Mouse (Mus musculus) small intestine, adult 2 months (tissue): ENCODE measurements at regions not wholly inside any gene's neighbourhood (a gene's known extent, or its start where the extent isn't known, plus 50 kb on each side); places are given as distances from the start of the nearest gene placed in this dataset.

Experiments used
- H3K27ac ChIP-seq: fragments of 200-500 bp; 2 replicates; pipeline ENCODE4 v1.5.1; 2012; ENCODE audit warnings: low read depth, low read length, control low read depth, inconsistent platforms; ENCODE audit not compliant: insufficient read depth
- H3K27me3 ChIP-seq: fragments of 200-500 bp; 2 replicates; pipeline ENCODE4 v1.6.1; 2012; ENCODE audit warnings: mild to moderate bottlenecking, moderate library complexity, low read length, inconsistent platforms; ENCODE audit not compliant: control insufficient read depth, insufficient read depth
- H3K36me3 ChIP-seq: fragments of 200-500 bp; 2 replicates; pipeline ENCODE4 v1.6.1; 2012; ENCODE audit warnings: mild to moderate bottlenecking, low read length, control low read depth, inconsistent platforms; ENCODE audit not compliant: control insufficient read depth, insufficient read depth
- H3K4me1 ChIP-seq: fragments of 200-500 bp; 2 replicates; pipeline ENCODE4 v1.6.1; 2012; ENCODE audit warnings: low read length, inconsistent platforms, mixed read lengths; ENCODE audit not compliant: control insufficient read depth, insufficient read depth, insufficient read length
- H3K4me3 ChIP-seq: fragments of 200-500 bp; 2 replicates; pipeline ENCODE4 v1.5.1; 2012; ENCODE audit warnings: low read depth, mild to moderate bottlenecking, control low read depth, inconsistent platforms, low read length, moderate library complexity
- CTCF ChIP-seq: fragments of 200-500 bp; IDR thresholded peaks from 2 replicates; pipeline ENCODE4 v1.5.1; 2012; ENCODE audit warnings: low read depth, mild to moderate bottlenecking, control low read depth, inconsistent platforms, low read length, moderate library complexity, mixed read lengths; ENCODE audit not compliant: insufficient replicate concordance, insufficient read length; ENCODE audit errors: extremely low read depth
- POLR2A ChIP-seq: fragments of 200-500 bp; IDR thresholded peaks from 2 replicates; pipeline ENCODE4 v1.6.1; 2012; ENCODE audit warnings: low read depth, mild to moderate bottlenecking, control low read depth, inconsistent platforms, low read length, moderate library complexity
- WGBS: fragments of 180-500 bp; shearing (Covaris S2); methylation state at CpG from one replicate; pipeline ENCODE4 v1.1.7; 2018; 5-methylcytosine and 5-hydroxymethylcytosine counted together

- no peak overlapping the region for H3K4me3 ChIP-seq
- TF ChIP-seq POLR2A (no peak), CTCF (no peak)
- H3K4me1 ChIP-seq: no peaks in the 10 kb centered on the region
- no peak overlapping the region for H3K27ac ChIP-seq
- 62% methylated on average over 4 of the region's 4 CpGs for WGBS
- no peaks in the 10 kb centered on the region for H3K36me3 ChIP-seq
- H3K27me3 ChIP-seq: no peaks in the 10 kb centered on the region
Measured at GRCm38 (mm10) chr12:25871816-25872215, 543.2 kb downstream of the Rnf144a start.

- Histone ChIP-seq H3K27ac (no peak overlapping the region), H3K27me3 (no peaks in the 10 kb centered on the region), H3K4me3 (no peak overlapping the region), H3K4me1 (no peaks in the 10 kb centered on the region), H3K36me3 (no peaks in the 10 kb centered on the region)
- TF ChIP-seq CTCF (no peak), POLR2A (no peak)
- 74% methylated on average over 11 of the region's 11 CpGs for WGBS
Measured at GRCm38 (mm10) chr12:25871001-25871461, 544.0 kb downstream of the Rnf144a start.

GRCm38 (mm10) chr12:25869846-25870245, 545.2 kb downstream of the Rnf144a start:
- TF ChIP-seq POLR2A (no peak), CTCF (no peak)

GRCm38 (mm10) chr12:25865063-25865462, 550.0 kb downstream of the Rnf144a start:
- H3K4me1 ChIP-seq: no peaks in the 10 kb centered on the region
- TF ChIP-seq CTCF (no peak), POLR2A (no peak)
- H3K4me3 ChIP-seq: no peak overlapping the region
- H3K27me3 ChIP-seq: no peaks in the 10 kb centered on the region
- H3K36me3 ChIP-seq: no peaks in the 10 kb centered on the region
- 82% methylated on average over 3 of the region's 3 CpGs for WGBS
- H3K27ac ChIP-seq: no peak overlapping the region

More at GRCm38 (mm10) chr12:25869846-25870245, 545.2 kb downstream of the Rnf144a start:
- Histone ChIP-seq H3K36me3 (no peaks in the 10 kb centered on the region), H3K27ac (no peak overlapping the region), H3K27me3 (no peaks in the 10 kb centered on the region), H3K4me3 (no peak overlapping the region), H3K4me1 (no peaks in the 10 kb centered on the region)

- 60% methylated on average over 7 of the region's 7 CpGs for WGBS
- Histone ChIP-seq H3K4me3 (no peak overlapping the region), H3K36me3 (no peaks in the 10 kb centered on the region), H3K4me1 (no peaks in the 10 kb centered on the region), H3K27me3 (no peaks in the 10 kb centered on the region), H3K27ac (no peak overlapping the region)
- no peak for TF ChIP-seq POLR2A
- peak; percentile 53; the same call in 1 of the 2 replicates for TF ChIP-seq CTCF
Measured at GRCm38 (mm10) chr12:25864113-25864852, 550.8 kb downstream of the Rnf144a start.

GRCm38 (mm10) chr12:25861100-25861499, 554.0 kb downstream of the Rnf144a start:
- Histone ChIP-seq H3K4me1 (no peaks in the 10 kb centered on the region), H3K27ac (no peak overlapping the region), H3K36me3 (no peaks in the 10 kb centered on the region), H3K27me3 (no peaks in the 10 kb centered on the region), H3K4me3 (no peak overlapping the region)
- no peak for TF ChIP-seq POLR2A
- TF ChIP-seq CTCF: no peak
- 80% methylated on average over 3 of the region's 3 CpGs for WGBS

- Histone ChIP-seq H3K27me3 (no peaks in the 10 kb centered on the region), H3K4me1 (no peaks in the 10 kb centered on the region), H3K36me3 (no peaks in the 10 kb centered on the region), H3K27ac (no peak overlapping the region), H3K4me3 (no peak overlapping the region)
- TF ChIP-seq POLR2A (no peak), CTCF (no peak)
- 45% methylated on average over 6 of the region's 6 CpGs for WGBS
Measured at GRCm38 (mm10) chr12:25858397-25858796, 556.7 kb downstream of the Rnf144a start.
